Mouse (Mus musculus) intestine, embryonic 16.5 days (tissue): ENCODE measurements around the gene Arpc4. TPM values are rescaled to one million over a fixed set of nuclear protein-coding genes. Genes with fewer than 3 reads are reported as not detected.

Experiments used
- microRNA-seq: library from miRNA; unstranded; fragments of <30 nt; microRNA quantifications from one replicate; pipeline ENCODE4, GENCODE M21; 2016
- polyA plus RNA-seq: library from polyadenylated mRNA; unstranded; fragments of >200 nt; fragmentation: Nextera tagmentation; extraction: Ambion mirVana; gene quantifications from 2 replicates; pipeline ENCODE4 v1.2.1, GENCODE M21; 2015

The Arpc4 gene
- polyA plus RNA-seq, 1 experiment from 2014 or later, result 456 TPM

Small RNAs within 50 kb of the gene (microRNA-seq; reads per million reads assigned to microRNA genes)
- not detected for gene Gm24387

Other genes starting within 250 kb of the Arpc4 start
- 1.2 and 1.5 TPM in 2 replicates for gene Lhfpl4, start 182.7 kb upstream of the Arpc4 start, polyA plus RNA-seq
- 28.8 and 32.3 TPM in 2 replicates for gene Mtmr14, start 140.3 kb upstream of the Arpc4 start, polyA plus RNA-seq
- gene Cpne9, start 95.8 kb upstream of the Arpc4 start, polyA plus RNA-seq, result 0.02 TPM in 1 of 2 replicates, not detected in the other
- gene Brpf1, start 71.0 kb upstream of the Arpc4 start, polyA plus RNA-seq, result 11.6 and 13.4 TPM in 2 replicates
- gene Ogg1, start 51.1 kb upstream of the Arpc4 start, polyA plus RNA-seq, result 10.7 and 10.9 TPM in 2 replicates
- 66.4 and 66.8 TPM in 2 replicates for gene Camk1, start 34.1 kb upstream of the Arpc4 start, polyA plus RNA-seq
- 44.4 and 45.1 TPM in 2 replicates for gene Tada3, start 232 bp upstream of the Arpc4 start, polyA plus RNA-seq
- gene Ttll3, start 11.1 kb downstream of the Arpc4 start, polyA plus RNA-seq, result 3.0 and 3.3 TPM in 2 replicates
- gene Rpusd3, start 41.2 kb downstream of the Arpc4 start, polyA plus RNA-seq, result 32.4 and 35.5 TPM in 2 replicates
- gene Cidec, start 57.6 kb downstream of the Arpc4 start, polyA plus RNA-seq, result 24.4 and 35.0 TPM in 2 replicates
- 82.6 and 89.7 TPM in 2 replicates for gene Jagn1, start 64.5 kb downstream of the Arpc4 start, polyA plus RNA-seq
- 7.7 and 9.5 TPM in 2 replicates for gene Il17re, start 80.4 kb downstream of the Arpc4 start, polyA plus RNA-seq
- gene Il17rc, start 93.3 kb downstream of the Arpc4 start, polyA plus RNA-seq, result 34.6 and 38.0 TPM in 2 replicates
- gene Creld1, start 105.2 kb downstream of the Arpc4 start, polyA plus RNA-seq, result 20.6 and 22.9 TPM in 2 replicates
- gene Prrt3, start 123.8 kb downstream of the Arpc4 start, polyA plus RNA-seq, result 0.22 and 0.42 TPM in 2 replicates
- gene Emc3, start 153.5 kb downstream of the Arpc4 start, polyA plus RNA-seq, result 93.1 and 94.5 TPM in 2 replicates
- 5.5 and 7.0 TPM in 2 replicates for gene Fancd2, start 153.6 kb downstream of the Arpc4 start, polyA plus RNA-seq
- gene Fancd2os, start 222.6 kb downstream of the Arpc4 start, polyA plus RNA-seq, result 0.20 TPM in 1 of 2 replicates, not detected in the other
- 185 and 199 TPM in 2 replicates for gene Brk1, start 226.7 kb downstream of the Arpc4 start, polyA plus RNA-seq
- gene Vhl, start 245.8 kb downstream of the Arpc4 start, polyA plus RNA-seq, result 27.5 and 30.5 TPM in 2 replicates